Mouse (Mus musculus) naive thymus-derived CD4-positive, alpha-beta T cell, adult 2 months (primary cell): ENCODE measurements around the gene Gm45062.

Source experiments
- DNase-seq: peaks from one replicate; pipeline ENCODE4 v3.0.0-alpha.2; 2011; ENCODE audit warnings: low read depth

The Gm45062 gene

GRCm38 (mm10) chr6:8416802-8417569 is 157.7 kb downstream of the Gm45062 start:
- no peak for DNase-seq

DNA sequence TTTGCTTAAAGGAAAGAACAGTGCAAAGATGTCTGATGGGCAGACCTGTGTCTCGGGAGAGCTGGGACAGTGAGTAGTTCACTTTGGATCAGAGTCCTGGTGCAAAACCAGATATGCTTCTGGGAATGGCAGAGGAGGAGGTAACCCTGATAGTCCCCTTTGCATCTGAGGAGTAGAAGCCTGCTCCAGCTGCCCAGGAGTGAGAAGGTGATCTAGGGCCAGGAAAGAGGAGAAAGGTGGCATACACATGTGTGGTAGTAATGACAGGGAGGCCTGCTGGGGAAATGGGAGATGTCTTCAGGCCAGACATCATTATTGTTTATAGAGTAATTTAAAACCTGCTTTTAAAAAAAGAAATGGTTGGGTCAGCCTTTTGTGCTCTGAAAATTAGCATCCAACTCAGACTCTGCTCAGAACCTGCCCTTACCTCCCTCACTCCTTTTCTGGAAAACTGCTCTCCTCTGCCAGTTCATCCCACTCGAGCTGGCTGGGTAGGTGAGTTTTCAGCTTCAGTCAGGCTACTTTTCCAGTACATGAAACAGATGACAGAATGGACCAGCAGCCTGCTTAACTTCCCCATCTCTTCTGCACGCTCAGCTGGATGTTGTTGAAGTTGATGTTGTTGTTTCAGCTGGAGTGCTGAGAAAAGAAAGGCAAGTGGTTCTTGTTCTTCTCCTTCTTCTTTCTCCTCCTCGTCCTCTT is 160.4 kb downstream of the Gm45062 start:
- DNase-seq = no peak

DNA sequence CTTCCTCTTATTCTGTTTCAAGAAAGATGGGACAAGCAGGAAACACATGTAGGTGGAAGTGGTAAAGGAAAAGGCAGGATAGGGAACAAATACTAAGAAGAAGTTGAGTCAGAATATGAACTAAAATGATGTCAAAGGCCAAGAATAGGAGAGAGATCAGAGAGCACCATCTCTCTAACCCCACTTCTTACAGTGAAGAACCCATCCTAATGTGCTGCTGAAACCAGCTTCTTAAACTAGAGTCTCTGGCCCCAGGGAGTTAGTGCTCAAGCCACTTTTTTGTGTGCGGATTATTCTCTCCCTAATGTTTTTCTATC is 160.9 kb downstream of the Gm45062 start:
- DNase-seq = no peak

DNA sequence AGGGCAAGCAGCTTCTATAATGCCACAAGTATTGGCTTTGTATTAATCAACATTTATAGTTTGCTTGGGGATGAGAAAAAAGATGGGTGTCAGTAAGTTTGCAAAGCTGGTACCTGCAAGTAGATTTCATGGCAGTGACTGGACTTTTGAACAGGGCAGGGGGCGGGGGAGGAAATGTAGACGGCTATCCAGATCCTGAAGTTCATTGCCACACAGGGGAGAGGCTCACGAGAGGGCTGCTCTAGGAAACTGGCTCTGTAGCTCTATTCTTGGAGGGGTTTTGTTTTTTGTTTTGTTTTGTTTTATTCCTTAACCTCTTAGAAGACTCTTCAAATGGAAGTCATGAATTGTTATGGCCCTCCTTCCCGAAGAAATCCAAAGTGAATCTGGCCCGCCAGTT is 162.2 kb downstream of the Gm45062 start:
- DNase-seq = no peak

DNA sequence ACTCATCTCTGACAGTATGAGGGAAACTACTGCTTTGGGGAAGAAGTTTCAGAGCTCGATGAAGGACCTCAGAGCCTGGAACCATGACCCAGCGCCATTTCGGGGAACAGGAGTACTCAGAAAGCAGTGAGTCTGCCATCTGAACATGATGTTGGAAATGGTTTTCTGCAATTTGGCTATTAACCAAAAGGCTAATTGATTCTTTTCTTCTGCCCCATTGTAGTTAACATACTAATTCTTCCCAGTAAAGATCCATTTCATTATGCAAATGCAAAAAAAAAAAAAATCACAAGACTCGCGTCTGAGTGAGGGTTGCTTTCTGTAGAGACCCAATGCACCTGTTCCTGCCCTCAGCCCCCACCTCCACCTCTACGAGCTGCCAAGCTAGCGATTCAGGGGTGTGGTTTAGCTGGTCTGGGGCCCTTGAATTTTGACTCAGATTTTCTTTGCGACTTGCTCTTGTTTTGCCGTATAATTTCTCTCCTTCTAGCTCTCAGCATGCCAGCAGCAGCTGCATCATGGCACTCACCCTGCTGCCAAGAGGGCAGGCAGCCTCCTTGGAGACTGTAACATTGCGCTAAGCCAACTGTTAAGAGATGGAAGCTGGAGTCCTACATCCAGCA is 162.8 kb downstream of the Gm45062 start:
- no peak for DNase-seq

GRCm38 (mm10) chr6:8423142-8423541 is 163.9 kb downstream of the Gm45062 start:
- DNase-seq = no peak

GRCm38 (mm10) chr6:8427692-8428091 is 168.4 kb downstream of the Gm45062 start:
- DNase-seq = no peak

GRCm38 (mm10) chr6:8430610-8431234 is 171.5 kb downstream of the Gm45062 start:
- DNase-seq = no peak

GRCm38 (mm10) chr6:8433179-8433578 is 173.9 kb downstream of the Gm45062 start:
- DNase-seq = no peak

DNA sequence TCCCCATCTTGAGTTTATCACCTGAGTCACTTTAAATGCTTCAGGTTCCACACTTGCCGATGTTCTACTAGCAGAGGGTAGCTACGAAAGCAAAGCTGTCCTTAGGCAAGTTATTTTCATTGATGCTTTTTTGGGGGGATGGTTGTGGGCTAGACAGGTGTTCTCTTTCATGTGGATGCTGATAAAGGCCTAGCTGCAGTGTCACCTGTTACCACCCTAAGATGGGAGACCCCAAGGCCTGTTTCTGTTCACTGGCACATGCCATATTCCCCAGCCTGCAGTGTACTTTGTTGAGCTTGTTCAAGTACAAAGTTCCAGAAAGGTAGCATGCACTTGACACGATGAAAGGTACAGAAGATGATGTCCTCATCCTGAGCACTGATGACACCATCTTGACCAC is 178.7 kb downstream of the Gm45062 start:
- DNase-seq = no peak

DNA sequence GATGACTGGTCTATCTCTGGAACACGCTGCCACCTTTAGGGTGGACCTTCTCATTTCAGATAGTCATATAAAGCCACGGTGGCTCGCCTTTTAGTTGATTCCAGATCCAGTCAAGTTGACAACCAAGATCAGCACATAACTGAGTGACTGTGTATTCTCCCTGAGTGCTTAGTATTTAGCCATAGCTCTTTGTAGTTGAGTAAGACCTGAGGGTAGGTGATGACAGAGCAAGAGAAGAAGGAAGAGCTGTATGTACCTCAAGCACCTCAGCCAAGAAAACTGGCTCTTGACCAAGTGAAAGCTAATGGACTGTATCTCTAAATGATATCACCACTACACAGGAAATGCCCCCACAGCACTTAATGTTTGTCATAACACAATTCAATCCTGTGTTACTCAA is 182.6 kb downstream of the Gm45062 start:
- DNase-seq = no peak

DNA sequence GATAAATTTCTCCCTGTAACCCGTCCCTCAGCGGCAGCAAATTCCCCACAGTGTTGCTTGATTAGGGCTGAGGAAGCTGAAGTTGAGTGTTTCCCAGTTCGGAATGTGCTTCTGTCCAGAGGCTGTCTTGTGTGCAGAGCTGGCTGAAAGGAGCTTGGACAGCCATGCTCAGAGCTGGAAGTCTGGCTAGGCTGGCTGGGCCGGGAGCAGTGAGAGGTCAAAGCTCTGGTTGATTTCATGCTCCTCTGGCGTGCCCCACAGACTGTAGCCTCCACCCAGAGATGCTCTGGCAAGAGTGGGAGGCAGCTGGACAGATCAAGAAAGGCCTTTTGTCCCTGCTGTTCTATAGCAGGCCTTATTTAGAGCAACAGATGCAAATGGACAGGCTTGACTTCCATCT is 187.5 kb downstream of the Gm45062 start:
- DNase-seq = no peak

- no peak for DNase-seq
Measured at GRCm38 (mm10) chr6:8455599-8455998, 196.3 kb downstream of the Gm45062 start.

GRCm38 (mm10) chr6:8458596-8458995 is 199.3 kb downstream of the Gm45062 start:
- no peak for DNase-seq

DNA sequence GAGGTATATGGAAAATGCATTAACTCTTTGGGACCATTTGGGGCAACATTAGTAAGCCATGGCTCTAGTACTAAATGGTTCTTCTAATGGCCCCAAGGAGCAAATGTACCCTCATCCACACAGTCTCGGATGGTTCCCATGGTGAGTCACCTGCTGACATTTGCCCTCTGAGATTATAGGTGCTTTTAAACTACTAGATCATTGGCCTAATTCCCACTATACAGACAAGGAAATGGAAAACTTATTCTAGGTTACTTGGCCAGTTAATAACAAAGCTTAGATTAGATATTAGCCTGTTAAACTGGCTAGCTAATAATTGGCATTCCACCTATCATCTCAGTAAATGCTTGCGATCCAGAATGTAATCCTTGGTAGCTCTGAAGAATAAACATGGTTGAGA is 203.2 kb downstream of the Gm45062 start:
- no peak for DNase-seq

DNA sequence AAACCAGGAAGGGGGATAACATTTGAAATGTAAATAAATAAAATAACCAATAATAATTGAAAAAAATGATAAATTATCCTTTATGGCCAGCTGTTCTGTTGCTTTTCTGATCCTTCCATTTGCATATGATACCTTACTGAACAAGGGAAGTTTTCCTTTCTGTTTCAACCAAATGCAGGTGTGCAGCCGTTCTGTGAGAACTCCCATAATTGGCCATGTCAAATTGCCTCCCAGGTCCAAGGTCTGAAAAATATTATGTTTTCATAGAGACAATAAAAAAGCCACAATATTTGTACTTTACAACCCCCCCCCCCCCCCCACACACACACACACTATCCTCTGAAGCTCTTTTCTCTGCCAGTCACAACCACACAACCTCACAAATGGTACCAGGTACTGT is 206.1 kb downstream of the Gm45062 start:
- no peak for DNase-seq

DNA sequence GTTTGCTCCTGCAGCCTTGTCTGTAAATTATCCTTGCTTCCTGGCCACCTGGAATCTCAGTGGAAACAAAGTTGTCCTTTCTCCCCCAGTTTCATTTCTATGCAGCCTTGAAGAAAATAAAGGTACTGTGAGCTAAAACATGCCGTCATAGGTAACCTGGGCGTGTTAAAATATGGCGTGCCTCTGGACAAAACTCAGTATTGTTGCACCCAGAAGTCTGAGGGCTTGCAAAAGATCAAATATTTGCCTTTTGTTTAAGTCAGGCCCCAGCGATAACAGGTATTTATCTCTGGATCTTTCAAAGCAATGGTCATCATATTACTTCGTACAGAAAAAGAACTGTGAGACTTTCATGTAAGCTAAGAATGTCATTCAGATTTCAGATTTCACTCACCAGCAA is 206.7 kb downstream of the Gm45062 start:
- no peak for DNase-seq

- DNase-seq = no peak
Measured at GRCm38 (mm10) chr6:8467667-8468337, 208.6 kb downstream of the Gm45062 start.

- DNase-seq = no peak
Measured at GRCm38 (mm10) chr6:8469918-8470317, 210.7 kb downstream of the Gm45062 start.

DNA sequence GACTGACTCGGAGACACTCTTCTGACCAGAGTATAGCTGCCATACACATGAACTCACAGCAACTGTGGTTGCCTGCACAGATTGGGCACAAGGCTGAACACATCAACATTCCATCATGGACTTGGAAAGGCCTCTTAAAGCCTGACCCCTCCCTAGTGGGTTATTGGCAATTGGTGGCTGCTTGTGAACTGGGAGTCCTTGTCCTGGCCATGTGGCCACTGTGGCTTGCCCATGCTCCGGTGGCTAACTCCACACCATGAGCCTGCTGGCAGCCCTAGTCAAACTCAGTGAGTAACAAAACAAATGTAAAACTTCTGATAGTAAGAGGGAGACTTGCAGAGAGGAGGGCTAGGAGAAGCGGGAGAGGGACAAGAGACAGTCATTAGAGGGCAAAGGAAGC is 212.9 kb downstream of the Gm45062 start:
- DNase-seq = no peak

DNA sequence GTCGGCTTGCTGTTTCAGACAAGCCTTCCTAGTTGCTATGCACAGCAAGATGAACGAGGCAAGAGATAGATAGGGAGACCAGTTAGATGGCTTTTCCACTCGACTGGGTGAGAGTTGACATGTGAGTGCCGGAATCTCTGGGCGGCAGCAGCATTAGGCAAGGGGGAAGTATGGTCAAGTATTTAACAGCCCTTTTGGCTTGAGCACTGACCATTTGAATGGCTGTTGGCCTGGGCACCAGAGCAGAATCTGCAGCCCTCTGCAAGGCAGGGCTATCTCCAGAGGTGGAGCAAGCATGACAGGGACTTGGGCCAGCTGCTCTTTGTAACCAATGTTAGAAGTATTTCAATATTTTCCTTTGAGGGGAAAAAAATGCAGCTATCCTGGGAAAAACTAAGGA is 213.7 kb downstream of the Gm45062 start:
- DNase-seq = no peak

DNA sequence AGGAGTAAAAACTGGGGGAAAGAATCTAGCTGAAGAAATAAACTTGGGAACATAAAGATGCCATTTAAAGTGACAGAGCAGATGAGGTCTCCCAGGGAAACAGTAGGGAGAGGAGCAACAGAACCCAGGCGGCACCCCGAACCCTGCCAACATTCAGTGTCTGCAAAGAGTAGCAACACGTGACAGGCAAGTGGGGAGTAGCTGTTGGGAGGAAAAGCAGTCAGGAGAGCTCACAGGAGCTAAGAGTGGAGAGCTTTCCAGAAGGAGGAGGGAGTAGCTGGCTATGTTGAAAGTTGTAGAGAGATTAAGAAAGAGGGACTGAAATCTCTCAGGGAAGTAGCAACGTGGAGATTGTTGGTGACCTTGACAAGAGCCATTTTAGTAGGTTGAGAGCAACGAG is 214.2 kb downstream of the Gm45062 start:
- no peak for DNase-seq
